Mouse (Mus musculus): ENCODE results near the gene Dynlt1f.
"Not testable (repeated sequence)": the region's sequence is repeated elsewhere in the genome, so short reads cannot be mapped to it uniquely, and the experiment has no call there.

The Dynlt1f gene

GRCm38 (mm10) chr17:6661093-6661816, 5.6 kb upstream of the Dynlt1f start:
- DNase-seq (ENCODE audit: low spot score), result not testable (repeated sequence)

- DNase-seq (ENCODE audit: low spot score), result not testable (repeated sequence)
Observed at GRCm38 (mm10) chr17:6660589-6660988, 4.9 kb upstream of the Dynlt1f start.

GRCm38 (mm10) chr17:6658801-6659200, 3.1 kb upstream of the Dynlt1f start, which contains the start of gene Sytl3:
Gene Sytl3 (plus strand): TSS chr17:6659093.
- DNase-seq (ENCODE audit: low spot score), result not testable (repeated sequence)

- not testable (repeated sequence) for DNase-seq (ENCODE audit: low spot score)
Observed at GRCm38 (mm10) chr17:6656471-6656870, 771 bp upstream of the Dynlt1f start.

- peak; percentile 48 for DNase-seq (ENCODE audit: low spot score)
Observed at GRCm38 (mm10) chr17:6655087-6655511, 601 bp downstream of the Dynlt1f start.

- DNase-seq (ENCODE audit: low spot score), result not testable (repeated sequence)
Observed at GRCm38 (mm10) chr17:6653341-6653946, 2.3 kb downstream of the Dynlt1f start.

GRCm38 (mm10) chr17:6650904-6651565, 4.7 kb downstream of the Dynlt1f start:
- DNase-seq (ENCODE audit: low spot score), result not testable (repeated sequence)

GRCm38 (mm10) chr17:6647452-6647851, 8.2 kb downstream of the Dynlt1f start:
- DNase-seq (ENCODE audit: low spot score), result not testable (repeated sequence)

GRCm38 (mm10) chr17:6646841-6647240, 8.9 kb downstream of the Dynlt1f start:
- not testable (repeated sequence) for DNase-seq (ENCODE audit: low spot score)

GRCm38 (mm10) chr17:6645668-6646067, 10.0 kb downstream of the Dynlt1f start:
- not testable (repeated sequence) for DNase-seq (ENCODE audit: low spot score)

- not testable (repeated sequence) for DNase-seq (ENCODE audit: low spot score)
Observed at GRCm38 (mm10) chr17:6644673-6645072, 11.0 kb downstream of the Dynlt1f start.

- not testable (repeated sequence) for DNase-seq (ENCODE audit: low spot score)
Observed at GRCm38 (mm10) chr17:6644210-6644609, 11.5 kb downstream of the Dynlt1f start.

GRCm38 (mm10) chr17:6640771-6641429, 14.8 kb downstream of the Dynlt1f start:
- peak; percentile 39 for DNase-seq (ENCODE audit: low spot score)

- DNase-seq (ENCODE audit: low spot score), result not testable (repeated sequence)
Observed at GRCm38 (mm10) chr17:6640044-6640637, 15.6 kb downstream of the Dynlt1f start.

- DNase-seq (ENCODE audit: low spot score), result not testable (repeated sequence)
Observed at GRCm38 (mm10) chr17:6639486-6639885, 16.2 kb downstream of the Dynlt1f start.

GRCm38 (mm10) chr17:6638444-6638843, 17.3 kb downstream of the Dynlt1f start:
- DNase-seq (ENCODE audit: low spot score), result not testable (repeated sequence)

- DNase-seq (ENCODE audit: low spot score), result not testable (repeated sequence)
Observed at GRCm38 (mm10) chr17:6637434-6637833, 18.3 kb downstream of the Dynlt1f start.

- no peak for DNase-seq (ENCODE audit: low spot score)
Observed at GRCm38 (mm10) chr17:6636861-6637260, 18.8 kb downstream of the Dynlt1f start.

GRCm38 (mm10) chr17:6635781-6636180, 19.9 kb downstream of the Dynlt1f start:
- DNase-seq (ENCODE audit: low spot score), result not testable (repeated sequence)

GRCm38 (mm10) chr17:6632850-6633249, 22.9 kb downstream of the Dynlt1f start:
- not testable (repeated sequence) for DNase-seq (ENCODE audit: low spot score)

- DNase-seq (ENCODE audit: low spot score), result not testable (repeated sequence)
Observed at GRCm38 (mm10) chr17:6630398-6630797, 25.3 kb downstream of the Dynlt1f start.
